Mouse (Mus musculus) adrenal gland, postnatal 14 days (tissue): ENCODE measurements at regions not wholly inside any gene's neighbourhood (a gene's known extent, or its start where the extent isn't known, plus 50 kb on each side); places are given as distances from the start of the nearest gene placed in this dataset.

Source experiments
- DNase-seq: peaks from one replicate; pipeline ENCODE4 v3.0.0; 2021; ENCODE audit warnings: mixed read lengths

- no peak for DNase-seq
Observed at GRCm38 (mm10) chr4:89500232-89500631, 179.0 kb upstream of the Dmrta1 start.

GRCm38 (mm10) chr4:89490947-89491346, 180.1 kb upstream of the Cdkn2b start:
- DNase-seq, result no peak

DNA sequence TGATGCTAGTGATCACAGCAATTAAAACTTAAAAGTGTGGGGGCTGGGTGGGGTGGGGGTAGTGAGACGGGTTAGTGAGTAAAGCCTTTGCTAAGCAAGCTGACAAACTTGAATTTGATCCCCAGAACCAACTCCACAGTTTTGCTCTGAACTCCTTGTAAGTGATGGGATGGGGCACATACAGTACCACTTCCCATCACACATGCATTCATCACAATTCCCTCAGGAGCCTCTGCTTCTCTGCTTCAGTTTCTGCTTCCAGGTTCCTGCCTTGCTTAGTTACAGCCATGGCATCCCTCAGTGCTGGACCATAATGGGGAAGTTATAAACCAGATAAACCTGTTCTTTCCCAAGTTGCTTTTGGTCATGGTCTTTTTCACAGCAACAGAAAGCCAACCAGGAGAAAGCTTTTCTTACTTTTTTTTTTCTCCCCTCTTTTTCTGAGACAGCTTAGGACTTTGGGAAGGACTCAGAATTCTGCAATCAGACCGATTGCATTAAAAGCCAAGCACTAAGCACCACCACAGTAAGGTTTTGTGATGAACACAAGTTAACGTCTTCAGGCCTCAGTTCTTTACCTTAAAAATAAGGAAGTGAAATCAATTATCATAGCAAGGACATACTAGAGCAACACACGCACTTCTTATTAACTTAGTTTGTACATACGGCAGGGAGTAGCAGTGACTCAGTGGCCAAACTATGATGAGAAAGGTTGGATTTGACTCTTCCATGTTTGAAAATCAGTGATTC, 176.8 kb upstream of the Cdkn2b start:
- no peak for DNase-seq

DNA sequence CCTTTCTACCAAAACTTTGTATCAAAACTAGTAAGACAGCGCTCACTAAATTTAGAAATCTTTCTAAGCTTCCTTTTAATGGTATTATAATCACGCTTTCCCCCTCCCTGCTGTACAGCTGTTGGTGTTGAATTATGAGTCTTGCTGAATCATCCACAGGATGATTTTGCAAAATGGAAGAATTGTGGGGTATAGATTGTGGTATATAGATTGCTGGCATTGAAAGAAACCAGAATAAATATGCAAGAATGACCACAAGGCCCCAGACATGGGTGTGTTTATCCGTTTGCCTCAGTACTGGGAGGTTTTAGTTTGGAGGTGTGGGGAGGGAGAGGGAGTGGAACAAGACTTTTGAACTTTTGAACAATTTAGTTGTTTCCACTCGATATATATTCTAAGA, 176.1 kb upstream of the Cdkn2b start:
- no peak for DNase-seq

GRCm38 (mm10) chr4:89485981-89486531, 175.2 kb upstream of the Cdkn2b start:
- DNase-seq, result peak; percentile 50

DNA sequence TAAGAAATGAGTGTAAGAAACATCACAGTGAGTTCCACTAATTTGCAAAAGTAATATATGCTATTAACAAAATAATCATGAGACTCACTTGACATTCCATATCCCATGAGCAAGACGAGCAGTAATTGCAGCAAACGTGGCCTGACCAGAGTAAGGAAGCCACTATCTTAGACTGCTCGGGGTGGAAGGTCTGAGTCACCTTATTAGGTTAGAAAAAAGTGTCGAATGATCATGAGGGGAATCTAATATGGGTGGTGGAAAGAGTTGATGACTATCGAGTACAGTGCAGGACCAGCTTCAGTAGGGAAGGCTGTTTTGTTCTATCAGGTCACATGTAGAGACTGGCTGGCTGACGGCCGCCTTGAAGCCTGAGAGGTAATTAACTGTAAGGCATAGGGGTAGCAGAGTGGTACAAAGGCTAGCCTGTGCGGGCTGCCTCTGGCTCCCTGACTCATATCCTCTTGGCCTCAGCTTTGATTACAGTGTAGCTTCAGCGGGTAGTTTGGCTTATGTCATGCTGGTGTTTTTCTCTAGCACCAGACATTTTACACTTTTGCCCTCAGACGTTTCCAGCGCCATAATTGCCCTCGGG, 167.9 kb upstream of the Cdkn2b start:
- DNase-seq, result no peak

DNA sequence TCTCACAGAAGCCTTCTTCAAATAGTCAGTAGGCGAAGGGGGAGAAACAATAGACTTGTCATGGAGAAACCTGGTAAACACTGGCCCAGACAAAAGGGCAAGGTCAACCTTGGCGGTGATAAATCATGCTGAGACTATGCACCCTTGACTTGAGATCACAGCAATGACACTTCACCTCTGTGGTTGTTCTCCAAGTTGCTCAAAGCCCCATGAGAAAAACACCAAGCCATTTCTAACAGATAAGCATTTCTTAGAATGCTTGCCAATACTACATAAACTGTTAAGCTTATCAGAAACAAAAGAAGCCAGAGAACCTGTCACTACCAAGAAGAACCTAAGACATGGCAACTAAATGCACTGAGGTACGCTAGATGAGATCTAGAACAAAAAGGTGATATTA, 165.0 kb upstream of the Cdkn2b start:
- peak; percentile 67 for DNase-seq

DNA sequence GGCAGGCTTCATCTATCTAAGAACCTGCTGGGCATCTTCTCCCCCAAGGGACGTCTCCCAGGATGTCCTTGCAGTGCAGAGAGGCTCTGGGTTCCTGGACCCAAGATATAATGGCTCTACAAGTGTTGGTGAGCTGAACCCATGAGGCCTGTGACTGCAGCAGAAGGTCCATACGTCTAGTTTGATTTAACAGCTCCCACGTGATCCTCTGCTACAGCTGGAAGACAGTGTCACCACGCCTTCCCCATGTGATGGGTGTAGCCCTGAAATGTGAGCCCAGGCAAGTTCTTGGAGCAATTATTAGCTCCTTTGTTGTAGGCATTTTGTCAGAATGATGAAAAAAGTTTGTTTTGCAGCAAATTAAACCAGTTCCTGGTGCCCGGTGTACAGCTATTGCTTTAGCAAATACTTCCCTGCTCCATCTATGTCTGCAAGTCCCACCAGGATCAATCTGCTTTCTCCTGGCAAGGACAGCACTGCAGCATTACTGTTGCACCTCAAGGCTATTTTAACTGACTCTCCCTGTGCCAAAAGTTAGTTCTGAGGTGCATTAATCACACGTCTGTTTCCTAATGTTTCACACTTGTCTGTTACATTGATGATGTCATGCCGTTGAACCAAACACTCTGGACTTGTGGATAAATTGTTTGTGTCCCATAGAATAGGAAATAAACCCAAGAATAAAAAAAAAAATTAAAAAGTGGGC, 164.2 kb upstream of the Cdkn2b start:
- DNase-seq, result no peak

DNA sequence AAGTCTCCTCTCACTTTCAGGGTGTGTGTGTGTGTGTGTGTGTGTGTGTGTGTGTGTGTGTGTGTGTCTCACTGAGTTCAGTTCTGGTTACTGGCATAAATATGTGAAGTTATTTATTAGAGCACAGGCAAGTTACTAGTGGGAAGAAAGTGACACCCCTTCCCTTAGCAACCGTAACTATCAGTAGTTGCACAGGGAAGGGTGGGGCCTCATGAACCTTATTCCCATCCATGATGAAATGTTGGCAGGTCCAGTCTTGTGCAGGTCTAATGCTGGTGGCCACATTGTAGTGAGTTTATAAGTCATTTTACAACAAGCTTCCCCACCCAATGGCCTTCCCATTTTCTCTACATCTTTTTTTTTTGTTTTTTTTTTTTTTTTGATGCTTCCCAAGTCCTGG, 160.6 kb upstream of the Cdkn2b start:
- no peak for DNase-seq

DNA sequence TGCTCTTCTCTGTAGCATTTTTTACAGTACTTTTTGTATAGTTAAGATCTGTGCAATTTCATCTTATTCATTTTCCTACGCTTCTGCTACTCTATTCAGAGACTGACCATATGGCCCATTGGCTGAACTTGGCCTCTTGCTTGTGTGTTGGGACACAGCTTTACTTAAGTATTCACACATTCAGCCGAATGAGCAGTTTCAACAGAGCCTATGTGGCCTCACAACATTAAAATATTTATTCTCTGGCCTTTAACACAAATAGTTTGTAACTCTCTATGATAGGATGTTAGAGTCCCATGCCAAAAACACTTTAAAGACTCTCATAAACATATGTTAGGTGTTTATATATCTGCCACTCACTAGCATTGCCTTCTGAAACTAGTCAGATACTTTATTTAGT, 159.9 kb upstream of the Cdkn2b start:
- no peak for DNase-seq

DNA sequence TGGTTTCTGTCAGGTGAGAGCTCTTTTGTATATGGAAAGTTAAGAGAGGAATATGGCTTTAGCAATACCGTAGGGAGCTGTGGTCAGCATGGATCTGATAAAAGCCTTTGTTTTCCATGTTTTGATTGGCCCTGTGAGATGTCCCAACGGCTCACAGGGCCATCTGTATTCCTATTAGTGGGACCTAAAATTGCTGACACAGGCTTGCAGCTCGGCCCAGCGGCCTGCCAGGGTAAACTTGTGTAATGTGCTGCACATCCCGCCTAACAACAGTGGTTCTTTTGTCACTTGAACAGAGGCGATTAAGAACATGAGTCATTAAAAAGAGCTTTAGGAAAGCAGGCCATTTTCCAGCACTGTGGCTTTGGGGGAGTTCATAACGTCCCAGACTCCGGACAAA, 159.0 kb upstream of the Cdkn2b start:
- peak; percentile 47 for DNase-seq

DNA sequence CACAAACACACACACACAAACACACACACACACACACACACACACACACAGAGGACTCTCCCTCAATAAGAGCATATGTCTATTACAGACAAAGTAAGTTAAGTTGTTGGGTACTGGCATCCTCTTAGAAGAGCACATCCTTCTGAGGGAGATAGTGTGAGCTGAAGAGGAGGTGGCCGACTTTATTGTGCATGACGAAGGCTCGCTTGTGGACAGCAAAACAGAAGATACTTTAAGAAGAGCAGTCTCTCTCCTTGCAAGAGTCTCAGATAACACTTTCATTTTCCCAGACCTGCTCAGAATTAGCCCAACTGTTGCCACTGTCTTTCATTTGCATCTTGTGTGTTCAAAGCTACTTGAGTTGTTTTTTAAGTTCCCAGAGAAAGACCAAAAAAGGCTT, 158.6 kb upstream of the Cdkn2b start:
- no peak for DNase-seq

DNA sequence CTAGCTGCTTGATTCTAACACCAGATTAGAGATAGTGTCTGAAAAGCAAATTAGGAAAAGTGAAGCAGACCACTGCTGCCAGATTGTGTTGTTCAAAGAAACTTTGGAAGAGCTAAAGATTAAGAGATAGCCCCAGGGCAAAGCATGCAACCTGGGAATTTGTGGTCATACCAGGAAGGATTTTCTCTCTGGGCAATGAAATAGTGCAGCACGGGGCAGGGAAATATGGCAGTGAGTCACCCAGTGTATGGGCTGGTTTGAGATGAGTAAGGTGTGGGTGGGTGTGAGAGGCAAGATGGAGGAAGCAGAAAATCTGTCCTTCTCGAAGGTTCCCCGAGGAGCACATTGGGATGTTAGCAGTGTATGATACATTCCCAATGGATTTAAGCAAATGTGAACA, 155.9 kb upstream of the Cdkn2b start:
- DNase-seq, result no peak

GRCm38 (mm10) chr4:89463121-89463520, 152.3 kb upstream of the Cdkn2b start:
- no peak for DNase-seq

- DNase-seq, result no peak
Observed at GRCm38 (mm10) chr4:89460170-89460762, 149.4 kb upstream of the Cdkn2b start.

- DNase-seq, result no peak
Observed at GRCm38 (mm10) chr4:89459346-89459666, 148.5 kb upstream of the Cdkn2b start.

DNA sequence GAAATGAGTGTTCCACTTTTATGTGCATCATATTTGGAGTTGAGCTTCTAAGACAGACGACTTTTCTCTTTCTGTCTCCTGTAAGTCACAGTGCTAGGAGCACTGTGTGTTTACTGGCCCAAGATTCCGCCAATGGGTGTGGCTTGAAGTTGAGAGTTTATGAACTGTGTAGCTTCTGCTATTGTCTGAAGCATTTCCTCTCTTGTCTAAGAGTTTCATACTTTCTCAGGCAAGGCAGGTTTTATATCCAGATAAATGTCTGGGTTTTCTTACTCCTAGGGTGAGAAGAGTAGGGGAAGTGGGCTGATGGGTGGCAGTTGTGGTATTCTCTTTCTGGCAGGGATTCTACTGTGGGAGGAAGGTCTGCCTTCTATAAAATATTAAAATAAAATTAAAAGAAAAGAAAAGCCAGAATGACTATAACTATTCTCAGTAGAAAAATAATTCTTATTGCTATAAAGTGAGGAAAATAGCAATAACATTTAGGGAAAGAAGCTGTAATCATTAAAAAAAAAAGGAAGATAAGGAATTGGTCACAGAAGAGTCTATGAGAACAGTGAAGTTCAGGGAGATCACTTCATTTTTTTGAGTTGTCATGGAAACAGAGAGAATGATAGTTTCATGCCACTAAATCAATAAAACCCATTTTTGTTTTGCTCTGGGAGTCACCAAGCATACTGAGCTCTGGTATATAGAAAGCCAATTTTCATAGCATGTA, 147.9 kb upstream of the Cdkn2b start:
- DNase-seq, result no peak

DNA sequence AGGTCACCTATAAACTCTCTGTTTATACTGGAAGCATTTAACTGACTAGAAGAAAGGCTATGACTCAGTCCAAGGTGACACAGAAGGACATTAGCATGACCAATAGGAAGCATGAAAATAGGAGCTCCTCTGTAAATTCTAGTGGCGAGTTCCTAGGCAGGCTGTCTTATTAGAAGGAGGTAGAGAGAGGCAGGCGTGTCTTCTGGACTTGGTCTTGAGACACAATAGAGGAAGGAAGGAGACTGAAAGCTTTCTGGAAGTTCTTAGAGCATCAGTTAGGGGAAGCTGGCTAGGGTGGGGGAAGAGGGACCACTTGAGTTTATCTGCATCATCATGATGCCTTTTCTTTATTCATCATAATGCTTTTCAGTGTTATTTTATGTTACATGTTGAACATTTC, 147.0 kb upstream of the Cdkn2b start:
- no peak for DNase-seq

GRCm38 (mm10) chr4:89454926-89455325, 144.1 kb upstream of the Cdkn2b start:
- DNase-seq, result no peak

- no peak for DNase-seq
Observed at GRCm38 (mm10) chr4:89453051-89453450, 142.2 kb upstream of the Cdkn2b start.

DNA sequence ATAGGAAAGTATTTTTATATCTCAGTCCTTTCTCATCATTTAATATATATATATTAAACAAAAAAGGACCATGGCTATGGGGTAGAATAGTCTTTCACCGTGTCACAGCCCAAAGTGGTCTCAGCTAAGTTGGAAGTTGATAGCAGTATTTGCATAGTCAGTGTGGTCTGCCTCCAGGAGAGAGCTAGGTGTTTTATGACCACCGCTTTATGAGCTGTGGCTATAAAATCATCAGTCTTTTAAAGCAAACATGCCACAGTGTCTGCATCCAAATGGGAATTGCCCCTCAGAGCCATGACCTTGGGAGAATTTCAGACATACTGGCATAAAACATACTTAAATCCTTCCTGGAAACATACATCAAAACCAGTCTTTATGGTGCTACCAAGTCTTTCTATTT, 140.9 kb upstream of the Cdkn2b start:
- DNase-seq, result no peak

GRCm38 (mm10) chr4:89446765-89447487, 136.1 kb upstream of the Cdkn2b start:
- peak; percentile 19 for DNase-seq
